Mouse (Mus musculus) retina, adult 2 months (tissue): ENCODE results near the gene Aplp2.
"Not testable (repeated sequence)": the region's sequence is repeated elsewhere in the genome, so short reads cannot be mapped to it uniquely, and the experiment has no call there.

ENCODE experiments used
- DNase-seq: peaks from one replicate; pipeline ENCODE4 v3.0.0-alpha.2; 2012; ENCODE audit warnings: low read depth, low spot score

The Aplp2 gene

DNA sequence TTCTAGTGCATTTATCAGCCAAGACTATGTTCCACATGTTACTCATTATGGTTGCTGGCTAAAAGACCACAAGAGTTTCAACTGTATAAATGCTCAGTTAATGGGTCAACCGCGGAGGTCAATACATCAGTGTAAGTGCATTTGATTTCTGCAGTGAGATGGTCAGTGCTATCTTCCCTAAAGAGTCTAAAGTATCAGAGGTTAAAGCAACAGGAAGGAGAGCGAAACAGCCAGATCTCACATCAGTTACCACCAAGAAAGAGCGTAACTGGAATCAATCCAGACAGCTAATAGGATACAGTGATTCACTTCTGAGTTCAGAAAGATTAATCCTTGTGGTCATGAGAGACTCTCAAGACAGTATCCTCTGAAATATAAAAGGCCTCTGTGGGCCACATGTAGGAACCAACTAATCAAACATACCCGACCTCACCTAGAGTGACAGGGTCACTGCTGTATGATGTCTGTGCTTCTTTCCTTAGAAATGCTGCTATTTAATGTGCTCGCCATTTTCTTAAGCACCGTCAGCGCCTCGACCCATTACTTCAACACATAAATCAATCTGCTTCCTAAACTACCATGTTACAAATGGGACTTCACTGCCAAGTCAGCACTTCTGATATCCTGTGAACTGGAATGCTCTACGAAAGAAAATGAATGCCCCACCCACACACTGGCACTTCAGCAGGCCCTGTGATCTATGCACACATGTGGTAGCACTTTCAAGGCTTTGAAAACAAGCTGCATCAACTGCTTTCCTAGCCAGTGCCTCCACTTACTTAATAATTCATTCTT lies 30.1 kb downstream of the Aplp2 start:
- no peak for DNase-seq

DNA sequence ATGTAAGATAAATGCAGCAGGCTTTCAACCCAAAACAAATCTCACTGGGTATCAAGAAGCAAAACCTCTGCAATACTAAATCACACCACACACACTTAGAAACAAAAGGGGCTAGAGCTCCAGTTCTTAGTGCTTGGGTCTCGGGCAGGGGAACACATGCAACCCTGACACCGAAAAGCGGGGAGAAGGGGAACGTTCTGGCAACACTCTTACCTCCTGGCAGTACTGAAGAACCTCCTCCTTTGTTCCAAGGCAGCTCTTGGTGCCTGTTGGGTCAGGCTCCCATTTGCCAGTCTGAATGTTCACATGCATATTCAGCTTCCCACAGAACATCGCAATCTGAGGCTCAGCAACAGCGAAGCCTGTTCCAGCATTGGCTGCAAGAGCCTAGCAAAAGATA lies 33.9 kb downstream of the Aplp2 start:
- DNase-seq = no peak

DNA sequence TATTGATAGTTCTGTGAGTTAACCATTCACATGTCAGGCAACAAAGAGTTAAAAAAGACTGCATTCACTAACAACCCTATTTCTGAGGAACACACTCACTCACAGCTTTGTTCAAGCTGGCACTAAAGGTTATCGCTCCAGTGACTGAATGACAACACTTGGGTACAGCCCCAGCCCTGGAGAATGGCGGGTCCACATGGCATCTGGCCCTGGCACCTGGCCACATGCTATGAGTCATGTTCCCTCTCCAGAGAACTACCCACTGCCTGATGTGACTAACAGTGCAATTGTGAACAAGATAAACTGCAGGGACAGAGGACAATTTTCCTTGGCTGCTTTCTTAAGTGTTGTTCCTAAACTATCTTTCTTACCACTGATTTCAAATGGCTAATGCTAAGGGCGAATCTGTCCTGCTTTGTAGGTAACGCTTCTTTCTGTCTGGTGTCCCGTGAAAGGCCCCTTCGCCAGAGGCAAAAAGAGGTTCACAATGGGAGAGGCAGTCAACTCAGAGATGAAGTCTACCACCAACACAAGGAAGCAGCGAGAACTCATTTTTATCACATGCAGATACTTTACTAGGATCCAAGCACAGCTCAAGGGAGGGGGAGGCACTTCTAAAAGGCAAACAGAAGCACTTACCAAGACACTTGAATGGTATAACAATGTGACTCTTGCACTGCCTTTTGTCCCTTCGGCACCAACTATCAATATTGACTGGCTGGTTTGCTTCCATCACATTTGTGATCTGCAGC lies 35.1 kb downstream of the Aplp2 start:
- peak; percentile 25 for DNase-seq

DNA sequence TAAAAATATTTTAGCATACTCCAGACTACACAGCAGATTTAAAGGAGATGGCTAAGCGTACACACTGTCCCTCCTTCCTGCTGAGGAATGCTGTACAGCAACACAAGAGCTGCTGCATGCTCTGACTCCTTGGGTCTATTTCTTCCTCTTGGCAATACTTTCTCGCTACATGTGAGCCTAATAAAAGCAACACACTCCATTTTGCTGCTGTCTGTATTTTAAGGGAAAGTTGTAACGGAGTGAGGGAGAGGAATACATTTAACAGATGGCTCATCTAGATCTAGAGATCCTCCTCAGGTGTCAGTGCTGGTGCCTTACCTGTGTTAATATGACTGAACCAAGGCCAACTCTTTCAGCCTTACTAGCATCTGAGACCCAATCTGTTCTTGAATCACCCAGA lies 35.6 kb downstream of the Aplp2 start:
- DNase-seq = no peak

DNA sequence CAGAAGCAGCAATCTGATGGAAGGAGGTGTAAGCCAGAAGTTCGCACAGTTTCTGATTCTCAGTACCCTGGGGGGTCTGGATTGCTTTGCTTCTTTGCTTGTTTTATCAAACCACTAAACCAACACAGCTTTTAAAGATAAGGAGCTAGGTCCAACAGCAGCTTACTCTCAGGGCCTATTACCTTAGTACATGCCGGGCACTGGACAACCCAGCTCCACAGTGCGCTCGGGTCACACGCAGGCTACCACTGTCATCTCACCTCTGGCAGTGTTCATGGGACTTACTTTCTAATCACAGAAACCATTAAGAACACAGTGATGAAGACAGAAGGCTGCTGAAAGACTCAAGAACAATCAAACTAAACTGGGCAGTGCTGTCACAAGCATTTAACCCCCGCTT lies 36.3 kb downstream of the Aplp2 start:
- DNase-seq = no peak

DNA sequence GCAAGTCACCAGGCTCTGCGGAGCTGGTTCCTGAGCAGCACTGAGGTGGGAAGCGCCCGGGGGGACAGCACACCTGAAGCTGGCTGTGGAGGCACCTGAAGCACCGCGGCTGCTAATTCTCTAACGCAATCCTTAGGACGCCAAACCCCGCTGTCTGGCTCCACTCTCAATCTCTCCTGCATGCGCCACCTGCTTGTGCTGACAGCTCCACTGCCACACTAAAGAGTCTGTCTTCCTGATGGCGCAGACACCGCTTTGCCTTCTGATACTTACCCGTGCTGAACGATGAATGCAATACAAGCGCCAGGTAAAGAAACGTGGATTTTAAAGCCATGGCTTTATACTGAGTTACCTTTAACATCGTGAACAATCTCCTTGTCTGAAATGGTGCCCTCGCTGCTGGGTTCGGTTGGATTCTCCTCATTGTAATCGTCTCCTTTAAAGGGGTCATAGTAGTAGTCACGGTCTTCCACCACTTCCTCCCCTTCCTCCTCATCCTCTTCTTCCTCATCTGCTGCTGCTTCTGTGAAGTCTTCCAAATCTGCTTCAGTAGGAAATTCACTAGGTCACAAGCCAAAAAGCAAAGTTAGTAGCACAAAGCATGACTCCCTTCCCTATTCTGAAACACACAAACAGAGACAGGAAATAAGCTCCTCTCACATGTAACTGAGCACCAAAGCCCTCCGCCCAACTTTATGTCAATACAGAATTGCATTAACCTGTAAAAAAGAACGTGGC lies 43.1 kb downstream of the Aplp2 start:
- DNase-seq = no peak

DNA sequence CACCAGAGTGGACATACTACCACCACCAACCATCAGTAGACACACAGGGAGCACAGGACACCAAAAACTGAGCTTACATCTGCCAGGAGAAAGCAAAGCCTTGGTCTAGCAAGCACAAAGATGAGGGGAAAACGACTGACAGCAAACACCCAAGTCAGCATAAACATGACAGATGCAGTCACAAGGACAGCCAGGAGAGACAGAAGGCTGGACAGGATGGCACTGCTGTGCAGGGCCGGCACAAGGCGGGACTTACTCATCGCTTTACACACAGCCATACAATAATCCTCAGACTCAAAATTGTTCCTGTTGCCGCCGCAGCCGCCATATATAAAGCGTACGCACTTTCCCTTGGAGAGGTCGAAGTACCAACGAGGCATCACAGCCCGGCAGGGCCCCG lies 44.3 kb downstream of the Aplp2 start:
- DNase-seq = no peak

DNA sequence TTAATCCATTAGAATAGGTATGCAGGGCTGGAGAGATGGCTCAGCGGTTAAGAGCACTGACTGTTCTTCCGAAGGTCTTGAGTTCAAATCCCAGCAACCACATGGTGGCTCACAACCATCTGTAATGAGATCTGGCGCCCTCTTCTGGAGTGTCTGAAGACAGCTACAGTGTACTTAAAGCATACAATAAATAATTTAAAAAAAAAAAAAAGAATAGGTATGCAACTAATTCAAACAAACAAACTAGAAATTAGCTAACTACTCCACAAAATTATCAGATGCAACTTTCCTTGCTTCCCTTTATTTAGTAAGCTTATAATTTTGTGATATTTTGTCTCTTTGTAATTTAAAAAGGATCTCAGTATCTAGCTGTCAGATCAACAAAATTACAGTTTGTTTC lies 46.1 kb downstream of the Aplp2 start:
- not testable (repeated sequence) for DNase-seq

DNA sequence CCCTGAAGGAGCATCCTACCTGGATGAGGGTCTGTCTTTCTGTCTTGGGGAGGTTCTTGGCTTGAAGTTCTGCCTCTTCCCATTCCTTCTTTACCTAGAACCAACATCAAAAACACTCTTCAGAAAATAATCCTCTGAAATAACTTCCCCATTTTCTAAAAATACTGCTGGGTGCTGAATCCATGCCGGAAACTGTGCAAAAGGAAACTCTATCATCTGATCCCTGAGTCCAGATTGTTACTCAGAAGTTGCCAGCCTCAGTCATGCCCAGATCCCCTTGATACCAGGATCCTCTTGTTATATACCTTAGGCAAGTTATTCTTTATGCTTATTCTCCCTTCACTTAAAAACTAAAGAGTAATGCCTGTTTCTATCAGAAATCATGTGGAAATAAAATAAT lies 48.3 kb downstream of the Aplp2 start:
- no peak for DNase-seq

DNA sequence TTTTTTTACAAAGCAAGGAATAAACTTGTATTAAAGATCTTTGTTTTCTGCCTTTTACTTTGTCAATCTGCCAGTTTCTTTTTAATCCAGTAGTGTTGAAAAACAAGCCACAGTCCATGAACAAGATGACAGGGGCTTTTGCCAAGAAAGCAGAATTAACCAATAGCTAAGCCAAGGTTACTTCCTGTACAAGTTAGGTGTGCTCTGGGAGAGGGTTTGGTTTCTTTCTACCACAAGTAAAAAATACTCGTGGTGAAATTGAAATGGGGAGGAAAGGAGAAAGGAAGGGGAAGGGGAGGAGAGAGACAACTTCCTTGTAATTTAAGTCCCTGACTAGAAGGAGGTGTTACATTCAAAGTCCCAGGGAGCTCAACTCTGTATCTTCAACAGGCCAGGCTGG lies 48.7 kb downstream of the Aplp2 start:
- DNase-seq = no peak

DNA sequence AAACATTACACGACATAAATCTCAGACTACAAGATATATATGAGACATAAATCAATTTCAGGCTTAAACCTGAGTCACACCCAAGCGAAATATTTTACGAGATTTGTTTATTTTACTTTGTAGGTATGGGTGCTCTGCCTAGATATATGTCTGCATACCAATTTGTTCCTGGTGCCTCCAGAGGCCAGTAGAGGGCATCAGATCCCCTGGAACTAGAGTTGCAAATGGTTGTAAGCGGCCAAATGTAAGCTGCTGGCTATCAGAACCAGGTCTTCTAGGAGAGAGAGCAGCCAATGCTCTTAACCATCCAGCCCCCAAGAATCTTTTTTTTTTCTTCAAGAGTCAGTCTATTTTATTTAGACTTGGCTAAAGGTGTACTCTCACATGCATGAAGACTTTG lies 51.7 kb downstream of the Aplp2 start:
- no peak for DNase-seq

DNA sequence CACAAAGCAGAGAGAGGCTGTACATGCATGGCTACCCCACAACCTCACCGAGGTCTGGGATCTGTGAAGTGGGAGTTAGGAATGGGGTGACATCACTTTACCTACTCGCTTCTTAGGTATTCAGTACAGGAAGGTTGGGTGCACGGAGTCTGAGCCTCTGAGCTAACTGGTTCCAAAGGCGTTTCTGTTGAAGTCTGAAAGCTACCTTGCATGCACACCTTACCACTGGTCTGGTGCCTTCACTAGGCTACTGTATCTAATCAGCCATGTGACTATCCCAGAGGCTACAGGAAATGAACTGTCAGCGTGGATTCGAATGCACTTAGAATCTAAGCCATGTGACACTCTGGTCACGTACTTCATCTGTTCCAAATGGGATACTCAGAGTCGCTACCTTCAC lies 55.0 kb downstream of the Aplp2 start:
- no peak for DNase-seq

DNA sequence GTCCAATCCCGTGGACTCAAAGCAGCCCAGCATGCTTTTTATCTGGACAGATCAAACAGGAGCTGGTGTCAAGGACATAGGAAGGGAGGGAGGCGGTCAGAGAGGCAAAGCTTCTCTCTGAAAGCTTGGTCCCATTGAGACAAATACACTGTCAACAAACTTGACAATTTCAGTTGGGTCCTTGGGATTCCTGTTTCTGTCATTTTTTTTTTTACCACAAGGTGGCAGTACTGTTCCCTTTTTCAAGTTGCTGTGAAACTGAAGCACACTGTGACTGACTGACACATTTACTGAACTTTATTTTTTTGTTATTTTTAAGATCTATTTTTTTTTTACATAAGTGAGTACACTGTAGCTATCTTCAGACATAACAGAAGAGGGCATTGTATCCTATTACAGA lies 60.6 kb downstream of the Aplp2 start:
- DNase-seq = peak; percentile 29

DNA sequence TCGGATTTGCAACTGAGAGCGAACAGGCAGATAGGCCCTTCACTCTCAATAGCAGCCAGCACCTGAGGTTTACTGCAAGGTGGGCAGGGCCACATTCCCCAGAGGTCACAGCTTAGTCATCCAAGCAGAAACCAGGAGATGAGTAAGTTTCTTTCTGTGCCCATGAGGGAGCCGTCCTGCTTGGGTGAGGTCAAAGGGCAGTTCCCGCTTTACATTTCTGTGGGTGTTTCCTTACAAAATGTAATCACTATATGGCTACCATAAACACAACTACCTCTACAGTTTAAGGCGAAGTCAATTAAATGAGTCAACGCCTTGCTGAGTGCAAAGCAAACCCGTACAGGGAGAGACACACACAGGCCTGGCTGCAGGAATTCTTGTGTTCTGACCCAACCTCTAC lies 63.5 kb downstream of the Aplp2 start:
- DNase-seq = no peak

DNA sequence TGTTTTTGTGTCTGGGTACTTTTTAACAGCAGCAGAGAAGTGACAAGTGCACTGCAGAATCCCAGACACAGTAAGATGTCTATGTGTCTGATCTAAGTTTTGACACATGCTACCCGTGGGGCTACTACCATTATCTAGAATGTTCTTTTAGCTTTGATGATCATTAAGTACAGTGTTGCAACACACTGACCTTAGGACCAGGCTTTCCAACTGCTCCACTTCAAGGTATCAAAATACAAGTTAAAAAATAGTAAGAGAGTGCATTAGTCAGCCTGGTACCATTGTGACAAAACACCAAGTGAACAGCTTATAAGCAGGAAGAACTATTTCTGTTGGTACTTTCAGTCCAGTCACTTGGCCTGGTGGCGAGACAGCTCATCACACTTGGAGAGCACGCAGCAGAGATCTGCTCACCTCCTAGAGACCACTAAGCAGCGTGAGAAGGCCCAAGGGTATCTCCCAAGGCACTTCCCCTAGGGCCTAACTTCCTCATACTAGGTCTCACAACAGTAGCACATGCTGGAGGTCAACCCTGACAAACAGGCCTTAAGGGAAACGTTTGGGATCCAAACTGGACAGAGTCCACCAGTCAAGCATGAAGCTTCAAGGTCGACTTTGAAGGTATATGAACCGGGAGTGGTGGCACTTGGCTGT lies 66.2 kb downstream of the Aplp2 start:
- DNase-seq = no peak

DNA sequence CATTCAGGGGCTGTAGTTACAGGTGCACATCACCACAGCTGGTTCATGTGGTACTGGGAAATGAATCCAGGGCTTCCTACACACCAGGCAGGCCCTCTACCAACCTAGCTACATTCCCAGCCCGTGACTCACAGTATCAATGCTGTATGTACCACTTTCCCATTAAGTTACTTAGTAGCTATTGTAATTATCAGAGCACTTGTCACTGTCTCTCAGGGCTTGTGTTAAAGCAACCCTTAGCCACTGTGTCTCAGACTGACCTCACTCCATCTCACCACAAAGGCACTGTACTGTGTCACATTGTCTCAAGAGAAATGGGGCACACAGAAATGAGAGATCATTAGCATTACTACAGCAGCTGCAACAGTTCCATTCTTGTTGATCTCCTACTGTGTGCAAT lies 68.7 kb downstream of the Aplp2 start:
- no peak for DNase-seq

DNA sequence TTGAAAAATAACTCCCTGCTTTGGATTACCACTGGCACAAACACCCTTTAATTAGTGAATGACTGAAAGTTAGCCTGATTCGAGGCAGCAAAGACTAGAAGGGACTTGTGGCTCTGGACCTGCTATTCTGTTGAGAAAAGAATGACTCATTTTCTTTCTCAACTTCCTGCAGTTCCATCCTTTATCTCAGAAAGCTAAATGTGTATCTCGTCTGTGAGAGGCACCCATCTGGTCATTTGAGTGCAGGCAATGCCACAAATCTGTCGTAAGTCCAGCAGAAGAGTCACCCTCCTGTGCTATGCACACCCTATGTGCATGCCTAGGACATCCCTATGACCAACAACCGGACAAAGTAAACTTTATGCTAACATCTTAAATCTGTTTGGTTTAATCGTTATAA lies 78.5 kb downstream of the Aplp2 start:
- DNase-seq = no peak

DNA sequence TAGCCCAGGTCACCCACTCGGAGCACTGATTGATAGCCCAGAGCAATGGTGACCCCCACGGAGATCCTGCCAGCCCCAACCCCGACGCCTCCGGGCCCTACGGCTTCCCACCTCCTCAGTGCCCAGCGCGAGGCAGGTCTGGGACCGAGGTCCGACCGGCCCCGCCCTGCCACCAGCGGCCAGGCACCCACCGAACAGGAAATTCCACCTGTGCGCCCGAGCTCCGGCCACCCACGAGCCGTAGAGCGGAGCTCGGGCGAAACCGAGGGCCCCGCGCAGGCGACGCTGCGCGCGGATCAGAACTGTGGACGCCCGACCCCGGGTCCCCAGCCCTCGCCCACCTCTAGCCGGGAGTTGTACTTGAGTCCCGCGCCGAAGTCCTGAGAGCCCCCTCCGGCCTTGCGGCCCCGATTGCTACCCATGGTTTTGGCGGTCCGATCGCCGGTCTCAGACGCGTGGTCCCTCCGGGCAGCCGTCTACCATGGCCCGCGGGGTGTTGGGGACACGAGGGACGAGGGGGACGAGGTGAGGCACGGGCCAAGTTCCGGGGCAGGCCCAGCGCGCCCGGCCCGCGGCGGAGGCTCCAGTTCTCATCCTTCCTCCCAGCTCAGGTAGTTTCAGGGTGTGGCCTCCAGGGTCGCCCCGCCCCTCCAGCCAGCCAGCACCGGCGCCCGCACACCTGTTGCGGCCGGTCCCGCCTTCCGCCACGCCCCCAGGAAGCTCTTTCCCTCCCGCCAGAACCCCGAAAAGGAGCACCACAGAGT lies 80.2 kb downstream of the Aplp2 start, which contains the start of gene St14:
St14 (minus strand) TSS at position 649 of the 764 bp plus-strand sequence.
- DNase-seq = no peak

DNA sequence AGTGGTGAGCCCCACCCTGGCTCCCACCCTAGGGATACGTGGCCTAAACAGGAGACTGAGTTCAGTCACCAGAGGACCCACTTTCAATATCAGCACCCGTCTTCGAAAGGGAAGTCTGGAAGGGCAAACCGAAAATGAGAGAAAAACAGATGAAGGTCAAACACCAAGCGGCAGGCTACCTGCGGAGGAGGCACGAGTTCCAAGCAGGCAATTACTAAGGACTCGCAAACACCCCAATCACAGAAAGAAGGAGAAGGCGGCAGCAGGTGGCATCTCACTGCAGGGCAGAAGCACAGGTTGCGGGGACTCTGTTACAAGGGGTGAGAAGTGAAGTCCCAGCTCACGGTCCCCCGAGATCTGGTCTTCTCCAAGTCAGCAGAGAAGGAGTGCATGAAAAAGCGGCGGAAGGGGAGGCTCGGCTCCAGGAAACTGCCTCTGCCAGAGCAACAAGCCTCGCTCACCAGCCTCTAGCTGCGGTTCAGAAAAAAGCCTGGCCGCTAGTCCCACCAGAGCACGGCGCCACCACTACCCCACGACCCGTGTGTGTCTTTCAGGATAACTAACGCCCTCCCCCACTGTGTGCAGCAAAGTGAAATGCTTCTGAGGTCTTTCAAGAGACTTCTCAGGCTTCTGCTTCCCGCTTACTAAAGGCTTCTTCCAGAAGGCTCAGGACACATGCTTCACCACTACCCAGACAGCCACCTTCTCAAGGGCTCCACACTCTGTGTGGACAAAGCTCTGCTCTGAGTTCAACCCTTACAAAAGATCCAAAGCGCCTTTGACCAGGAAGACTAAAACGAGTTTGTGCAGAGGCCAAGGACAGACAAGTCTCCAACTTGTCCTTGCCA lies 81.0 kb downstream of the Aplp2 start:
- DNase-seq = no peak

DNA sequence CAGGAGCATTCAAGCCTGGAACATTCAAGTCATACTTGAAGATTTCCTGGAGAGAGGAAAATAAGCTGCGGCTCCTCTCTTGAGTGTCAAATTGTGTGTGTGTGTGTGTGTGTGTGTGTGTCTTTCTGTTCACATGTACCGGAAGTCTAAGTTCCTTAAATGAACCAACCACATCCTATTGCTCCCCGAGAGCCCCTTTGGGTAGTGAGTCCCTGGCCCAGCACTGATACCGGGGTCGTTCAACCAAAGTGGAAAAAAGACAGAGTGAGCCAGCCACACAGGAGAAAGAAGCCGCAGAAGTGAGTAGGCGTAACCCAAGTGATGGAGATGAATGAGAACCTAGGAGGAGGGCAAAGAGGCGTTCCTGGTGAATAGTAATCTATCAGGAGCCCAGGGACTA lies 81.7 kb downstream of the Aplp2 start:
- no peak for DNase-seq
